Mouse (Mus musculus): ENCODE data around the gene Dnajc11. TPM values are rescaled to one million over a fixed set of nuclear protein-coding genes. Genes with fewer than 3 reads are reported as not detected.

Gene Dnajc11
- polyA plus RNA-seq, 1 experiment from 2014 or later: 74.5 TPM

GRCm38 (mm10) chr4:151972221-151972967 is 38.9 kb downstream of the Dnajc11 start:
- Histone ChIP-seq H3K4me2 (replicated peaks; ENCODE audit: low read depth, low read length) (no peak overlapping the region), H3K9ac (ENCODE audit: low read depth, low read length) (no peak overlapping the region), H3K27me3 (ENCODE audit: control insufficient read depth, insufficient read depth, low read length) (no peaks in the 10 kb centered on the region), H3K27ac (ENCODE audit: low read depth, low read length) (no peak overlapping the region), H3K4me3 (ENCODE audit: low read length) (no peak overlapping the region), H3K36me3 (ENCODE audit: control insufficient read depth, insufficient read depth, low read length) (peaks cover 63% of the 10 kb centered on the region), H3K4me1 (ENCODE audit: control insufficient read depth, insufficient read depth, low read length) (peaks cover 14% of the 10 kb centered on the region; the same call in 1 of the 2 replicates), H3K9me3 (ENCODE audit: control insufficient read depth, low read length) (no peaks in the 10 kb centered on the region)
- no peak for ATAC-seq (ENCODE audit: low FRiP score, low TSS enrichment)
- 68% methylated on average over 10 of the region's 10 CpGs for WGBS

- WGBS: 96% methylated on average over 3 of the region's 3 CpGs
- H3K4me1 ChIP-seq (ENCODE audit: control insufficient read depth, insufficient read depth, low read length): no peaks in the 10 kb centered on the region
- no peaks in the 10 kb centered on the region for H3K27me3 ChIP-seq (ENCODE audit: control insufficient read depth, insufficient read depth, low read length)
- no peak overlapping the region for H3K9ac ChIP-seq (ENCODE audit: low read depth, low read length)
- no peaks in the 10 kb centered on the region for H3K9me3 ChIP-seq (ENCODE audit: control insufficient read depth, low read length)
- H3K4me2 ChIP-seq (replicated peaks; ENCODE audit: low read depth, low read length): no peak overlapping the region
- H3K36me3 ChIP-seq (ENCODE audit: control insufficient read depth, insufficient read depth, low read length): peaks cover 71% of the 10 kb centered on the region
- no peak overlapping the region for H3K4me3 ChIP-seq (ENCODE audit: low read length)
- ATAC-seq (ENCODE audit: low FRiP score, low TSS enrichment): no peak
- H3K27ac ChIP-seq (ENCODE audit: low read depth, low read length): no peak overlapping the region
Observed at GRCm38 (mm10) chr4:151975441-151975840, 42.0 kb downstream of the Dnajc11 start.

DNA sequence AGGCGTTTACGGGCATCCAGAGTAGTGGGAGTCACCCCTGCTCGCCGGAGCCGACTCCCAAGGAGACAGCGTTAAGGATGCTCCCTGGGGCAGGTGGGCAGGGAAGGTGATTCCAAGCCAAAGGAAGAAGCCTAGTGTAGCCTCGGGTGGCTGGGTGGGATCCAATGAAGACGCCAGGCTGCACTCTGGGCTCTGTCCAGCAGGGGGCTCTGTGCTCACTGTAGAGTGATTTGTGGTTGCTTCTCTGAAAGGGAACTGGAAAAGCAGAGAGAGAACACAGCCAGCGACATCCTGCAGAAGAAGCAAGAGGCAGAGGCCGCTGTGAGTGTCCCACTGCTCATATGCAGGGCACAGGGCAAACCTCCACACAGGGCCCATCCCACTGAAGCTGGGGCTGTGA is 44.3 kb downstream of the Dnajc11 start:
- H3K27ac ChIP-seq (ENCODE audit: low read depth, low read length): no peak overlapping the region

GRCm38 (mm10) chr4:151980699-151981098 is 47.2 kb downstream of the Dnajc11 start:
- Histone ChIP-seq H3K9ac (ENCODE audit: low read depth, low read length) (no peak overlapping the region), H3K4me1 (ENCODE audit: control insufficient read depth, insufficient read depth, low read length) (peaks cover 7% of the 10 kb centered on the region), H3K36me3 (ENCODE audit: control insufficient read depth, insufficient read depth, low read length) (peaks cover 71% of the 10 kb centered on the region), H3K4me3 (ENCODE audit: low read length) (no peak overlapping the region), H3K27me3 (ENCODE audit: control insufficient read depth, insufficient read depth, low read length) (no peaks in the 10 kb centered on the region), H3K9me3 (ENCODE audit: control insufficient read depth, low read length) (no peaks in the 10 kb centered on the region), H3K4me2 (replicated peaks; ENCODE audit: low read depth, low read length) (no peak overlapping the region), H3K27ac (ENCODE audit: low read depth, low read length) (no peak overlapping the region)
- ATAC-seq (ENCODE audit: low FRiP score, low TSS enrichment): no peak
- 76% methylated on average over 8 of the region's 8 CpGs for WGBS

More for the DNA sequence above, 44.3 kb downstream of the Dnajc11 start:
- Histone ChIP-seq H3K4me2 (replicated peaks; ENCODE audit: low read depth, low read length) (no peak overlapping the region), H3K9ac (ENCODE audit: low read depth, low read length) (0 out of 2 replicates have a peak overlapping the region, but pooled peaks have one; percentile 4), H3K9me3 (ENCODE audit: control insufficient read depth, low read length) (no peaks in the 10 kb centered on the region), H3K4me1 (ENCODE audit: control insufficient read depth, insufficient read depth, low read length) (no peaks in the 10 kb centered on the region), H3K27me3 (ENCODE audit: control insufficient read depth, insufficient read depth, low read length) (no peaks in the 10 kb centered on the region), H3K36me3 (ENCODE audit: control insufficient read depth, insufficient read depth, low read length) (peaks cover 84% of the 10 kb centered on the region), H3K4me3 (ENCODE audit: low read length) (no peak overlapping the region)
- WGBS: 35% methylated on average over 10 of the region's 10 CpGs
- ATAC-seq (ENCODE audit: low FRiP score, low TSS enrichment): no peak

DNA sequence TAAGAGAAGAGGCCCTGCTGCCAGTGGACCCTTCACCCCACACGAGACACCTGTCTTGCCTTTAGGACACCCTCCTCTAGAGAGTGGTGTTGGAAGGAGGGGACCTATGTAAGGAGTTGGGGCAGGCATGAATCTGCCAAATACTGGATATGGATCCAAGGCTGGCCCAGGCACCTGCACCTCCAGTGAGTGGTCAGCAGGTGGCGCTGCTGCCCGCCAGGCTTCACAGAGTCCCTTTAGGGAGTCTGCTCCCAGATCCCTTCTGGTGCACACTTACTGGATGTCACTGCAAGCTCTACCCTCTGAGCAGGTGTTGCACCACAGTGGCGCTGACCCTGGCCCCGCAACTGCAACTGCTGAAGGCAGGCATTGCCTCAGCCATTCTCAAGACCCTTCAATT is 47.9 kb downstream of the Dnajc11 start:
- no peak overlapping the region for H3K4me2 ChIP-seq (replicated peaks; ENCODE audit: low read depth, low read length)
- 13% methylated on average over 5 of the region's 5 CpGs for WGBS
- H3K27me3 ChIP-seq (ENCODE audit: control insufficient read depth, insufficient read depth, low read length): no peaks in the 10 kb centered on the region
- no peak overlapping the region for H3K9ac ChIP-seq (ENCODE audit: low read depth, low read length)
- H3K9me3 ChIP-seq (ENCODE audit: control insufficient read depth, low read length): no peaks in the 10 kb centered on the region
- peak; percentile 46 for ATAC-seq (ENCODE audit: low FRiP score, low TSS enrichment)
- H3K27ac ChIP-seq (ENCODE audit: low read depth, low read length): no peak overlapping the region
- peaks cover 13% of the 10 kb centered on the region for H3K4me1 ChIP-seq (ENCODE audit: control insufficient read depth, insufficient read depth, low read length)
- H3K4me3 ChIP-seq (ENCODE audit: low read length): no peak overlapping the region
- H3K36me3 ChIP-seq (ENCODE audit: control insufficient read depth, insufficient read depth, low read length): peaks cover 67% of the 10 kb centered on the region

GRCm38 (mm10) chr4:151983043-151983442 is 49.6 kb downstream of the Dnajc11 start:
- no peak overlapping the region for H3K9ac ChIP-seq (ENCODE audit: low read depth, low read length)
- H3K27ac ChIP-seq (ENCODE audit: low read depth, low read length): no peak overlapping the region
- H3K4me1 ChIP-seq (ENCODE audit: control insufficient read depth, insufficient read depth, low read length): peaks cover 24% of the 10 kb centered on the region
- H3K4me3 ChIP-seq (ENCODE audit: low read length): no peak overlapping the region
- H3K9me3 ChIP-seq (ENCODE audit: control insufficient read depth, low read length): no peaks in the 10 kb centered on the region
- no peak overlapping the region for H3K4me2 ChIP-seq (replicated peaks; ENCODE audit: low read depth, low read length)
- H3K36me3 ChIP-seq (ENCODE audit: control insufficient read depth, insufficient read depth, low read length): peaks cover 55% of the 10 kb centered on the region
- no peak for ATAC-seq (ENCODE audit: low FRiP score, low TSS enrichment)
- H3K27me3 ChIP-seq (ENCODE audit: control insufficient read depth, insufficient read depth, low read length): no peaks in the 10 kb centered on the region
- 50% methylated on average over 17 of the region's 17 CpGs for WGBS

DNA sequence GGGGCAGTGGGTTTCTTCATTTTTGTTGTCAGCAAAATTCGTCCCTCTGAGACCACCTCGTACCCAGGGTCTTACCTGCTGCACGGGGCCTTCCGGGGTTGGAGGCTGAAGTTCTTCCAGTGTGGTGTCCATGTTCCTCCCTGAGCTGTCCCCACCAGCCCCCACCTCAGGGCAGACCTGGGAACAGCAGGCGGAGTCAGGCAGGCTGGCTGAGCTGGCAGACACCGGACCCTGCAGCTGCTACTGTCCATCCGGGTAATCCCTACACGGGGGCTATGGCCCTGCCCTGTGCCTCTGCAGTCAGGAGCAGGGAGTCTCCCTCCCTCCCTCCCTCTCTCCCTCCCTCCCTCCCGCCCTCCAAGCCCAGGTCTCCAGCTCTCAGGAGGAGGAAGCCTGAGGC is 50.1 kb downstream of the Dnajc11 start:
- Histone ChIP-seq H3K4me3 (ENCODE audit: low read length) (no peak overlapping the region), H3K9me3 (ENCODE audit: control insufficient read depth, low read length) (no peaks in the 10 kb centered on the region), H3K27ac (ENCODE audit: low read depth, low read length) (no peak overlapping the region), H3K4me2 (replicated peaks; ENCODE audit: low read depth, low read length) (0 out of 2 replicates have a peak overlapping the region, but pooled peaks have one; percentile 10), H3K4me1 (ENCODE audit: control insufficient read depth, insufficient read depth, low read length) (peaks cover 27% of the 10 kb centered on the region), H3K27me3 (ENCODE audit: control insufficient read depth, insufficient read depth, low read length) (no peaks in the 10 kb centered on the region), H3K36me3 (ENCODE audit: control insufficient read depth, insufficient read depth, low read length) (peaks cover 52% of the 10 kb centered on the region), H3K9ac (ENCODE audit: low read depth, low read length) (no peak overlapping the region)
- peak; percentile 37; the same call in 1 of the 2 replicates for ATAC-seq (ENCODE audit: low FRiP score, low TSS enrichment)
- 30% methylated on average over 8 of the region's 9 CpGs for WGBS

- Histone ChIP-seq H3K4me2 (replicated peaks; ENCODE audit: low read depth, low read length) (no peak overlapping the region), H3K4me1 (ENCODE audit: control insufficient read depth, insufficient read depth, low read length) (peaks cover 31% of the 10 kb centered on the region), H3K9me3 (ENCODE audit: control insufficient read depth, low read length) (no peaks in the 10 kb centered on the region), H3K4me3 (ENCODE audit: low read length) (no peak overlapping the region), H3K36me3 (ENCODE audit: control insufficient read depth, insufficient read depth, low read length) (peaks cover 46% of the 10 kb centered on the region), H3K27ac (ENCODE audit: low read depth, low read length) (no peak overlapping the region), H3K27me3 (ENCODE audit: control insufficient read depth, insufficient read depth, low read length) (no peaks in the 10 kb centered on the region), H3K9ac (ENCODE audit: low read depth, low read length) (no peak overlapping the region)
- no peak for ATAC-seq (ENCODE audit: low FRiP score, low TSS enrichment)
- 19% methylated on average over 10 of the region's 10 CpGs for WGBS
Observed at GRCm38 (mm10) chr4:151985886-151986285, 52.4 kb downstream of the Dnajc11 start.

GRCm38 (mm10) chr4:151986650-151987049 is 53.2 kb downstream of the Dnajc11 start:
- H3K4me2 ChIP-seq (replicated peaks; ENCODE audit: low read depth, low read length): no peak overlapping the region
- no peaks in the 10 kb centered on the region for H3K9me3 ChIP-seq (ENCODE audit: control insufficient read depth, low read length)
- H3K27me3 ChIP-seq (ENCODE audit: control insufficient read depth, insufficient read depth, low read length): no peaks in the 10 kb centered on the region
- 62% methylated on average over 8 of the region's 8 CpGs for WGBS
- peaks cover 48% of the 10 kb centered on the region for H3K36me3 ChIP-seq (ENCODE audit: control insufficient read depth, insufficient read depth, low read length)
- H3K27ac ChIP-seq (ENCODE audit: low read depth, low read length): no peak overlapping the region
- H3K9ac ChIP-seq (ENCODE audit: low read depth, low read length): no peak overlapping the region
- no peak overlapping the region for H3K4me3 ChIP-seq (ENCODE audit: low read length)
- peaks cover 31% of the 10 kb centered on the region for H3K4me1 ChIP-seq (ENCODE audit: control insufficient read depth, insufficient read depth, low read length)
- no peak for ATAC-seq (ENCODE audit: low FRiP score, low TSS enrichment)
